In genomic region chr17:25187784-25188149, GRCm38 (mm10) we compare ENCODE assay signal across 9 mouse cellular contexts. TPM values are rescaled to one million over a fixed set of nuclear protein-coding genes. Genes with fewer than 3 reads are reported as not detected.
A peak's percentile ranks its signal among the peaks of the same experiment; 100 is the strongest.
DNase-seq lines count a peak whose midpoint lies in the region; ATAC-seq and TF ChIP-seq lines count a peak whose summit lies in the region.
"Had no signal": no experiment of that assay in that cellular context is flagged by ENCODE, and none has a peak within 500 bp of the region (broad histone marks: within the 10 kb centered on the region; RNA-seq: fewer than 3 reads in every experiment).

No protein-coding gene starts in this region.

- peak overlapping the region; percentile 71 for H3K4me2 ChIP-seq in kidney, postnatal 0 days (ENCODE audit: low read length)
- H3K4me2 ChIP-seq in hindbrain, embryonic 14.5 days (replicated peaks), result peak overlapping the region; percentile 80
- H3K4me2 ChIP-seq in midbrain, embryonic 16.5 days (ENCODE audit: low read length), result peak overlapping the region; percentile 88

- ATAC-seq in kidney, postnatal 0 days (replicated peaks; ENCODE audit: low FRiP score, low read depth), result no peak
- ATAC-seq in hindbrain, embryonic 14.5 days (ENCODE audit: low FRiP score), result no peak
- ATAC-seq in midbrain, embryonic 16.5 days, result no peak
- ATAC-seq in granulocyte monocyte progenitor cell, adult 5-6 weeks (replicated peaks; ENCODE audit: poor library complexity, severe bottlenecking), result no peak

- WGBS in kidney, postnatal 0 days, result 3% methylated on average over 11 of the region's 11 CpGs
- WGBS in hindbrain, embryonic 14.5 days, result 6% methylated on average over 11 of the region's 11 CpGs
- 5% methylated on average over 11 of the region's 11 CpGs for WGBS in midbrain, embryonic 16.5 days

- no peak for TF ChIP-seq CTCF in kidney, postnatal 0 days (IDR thresholded peaks at IDR 0.05; ENCODE audit: low read depth)

- H3K4me3 ChIP-seq in kidney, postnatal 0 days (replicated peaks; ENCODE audit: low read depth, low read length), result peak overlapping the region; percentile 68
- H3K4me3 ChIP-seq in brown adipose tissue, adult 24 weeks (ENCODE audit: insufficient read depth, low read depth, low read length), result peak overlapping the region; percentile 95
- peak overlapping the region; percentile 82 for H3K4me3 ChIP-seq in hindbrain, embryonic 14.5 days (replicated peaks; ENCODE audit: low read length)
- H3K4me3 ChIP-seq in midbrain, embryonic 16.5 days (ENCODE audit: low read depth, low read length), result peak overlapping the region; percentile 95

- no peaks in the 10 kb centered on the region for H3K27me3 ChIP-seq in kidney, postnatal 0 days (ENCODE audit: insufficient read depth, low read length)
- no peaks in the 10 kb centered on the region for H3K27me3 ChIP-seq in hindbrain, embryonic 14.5 days (ENCODE audit: control insufficient read depth, insufficient read depth, low read length)
- H3K27me3 ChIP-seq in midbrain, embryonic 16.5 days (ENCODE audit: control insufficient read depth, insufficient read depth, low read depth, low read length), result no peaks in the 10 kb centered on the region

- DNase-seq in kidney, postnatal 0 days (ENCODE audit: low spot score), result no peak
- no peak for DNase-seq in kidney, postnatal 10 days
- DNase-seq in hindbrain, embryonic 14.5 days (ENCODE audit: low spot score), result no peak
- no peak for DNase-seq in kidney, adult 18-20 months
- no peak for DNase-seq in layer of hippocampus, adult 9-10 months (ENCODE audit: low spot score)

- H3K27ac ChIP-seq in kidney, postnatal 0 days, result peak overlapping the region; percentile 85
- peak overlapping the region; percentile 32 for H3K27ac ChIP-seq in brown adipose tissue, adult 24 weeks (replicated peaks; ENCODE audit: low read depth, low read length)
- peak overlapping the region; percentile 75; the same call in 1 of the 2 replicates for H3K27ac ChIP-seq in hindbrain, embryonic 14.5 days
- peak overlapping the region; percentile 74 for H3K27ac ChIP-seq in midbrain, embryonic 16.5 days (ENCODE audit: low read length)

- H3K4me1 ChIP-seq in kidney, postnatal 0 days (replicated peaks; ENCODE audit: insufficient read depth, low read length), result peaks cover 9% of the 10 kb centered on the region
- peaks cover 3% of the 10 kb centered on the region; the same call in 1 of the 2 replicates for H3K4me1 ChIP-seq in brown adipose tissue, adult 24 weeks (ENCODE audit: control insufficient read depth, insufficient read depth, insufficient read length, low read length)
- peaks cover 27% of the 10 kb centered on the region for H3K4me1 ChIP-seq in hindbrain, embryonic 14.5 days (replicated peaks; ENCODE audit: control insufficient read depth, insufficient read depth, low read length)
- peaks cover 40% of the 10 kb centered on the region for H3K4me1 ChIP-seq in midbrain, embryonic 16.5 days (ENCODE audit: control insufficient read depth, insufficient read depth, low read length)

- 0 out of 2 replicates have a peak, but pooled peaks cover 7% of the 10 kb centered on the region for H3K36me3 ChIP-seq in kidney, postnatal 0 days (ENCODE audit: insufficient read depth, low read length)
- peaks cover 15% of the 10 kb centered on the region for H3K36me3 ChIP-seq in hindbrain, embryonic 14.5 days (replicated peaks; ENCODE audit: control insufficient read depth, insufficient read depth)
- H3K36me3 ChIP-seq in midbrain, embryonic 16.5 days (ENCODE audit: control insufficient read depth, insufficient read depth, low read length), result no peaks in the 10 kb centered on the region

- H3K9me3 ChIP-seq in kidney, postnatal 0 days (replicated peaks; ENCODE audit: low read length), result no peaks in the 10 kb centered on the region
- no peaks in the 10 kb centered on the region for H3K9me3 ChIP-seq in hindbrain, embryonic 14.5 days (ENCODE audit: control insufficient read depth, low read length)
- no peaks in the 10 kb centered on the region for H3K9me3 ChIP-seq in midbrain, embryonic 16.5 days (replicated peaks; ENCODE audit: control insufficient read depth, low read length, poor library complexity, severe bottlenecking)

- H3K9ac ChIP-seq in kidney, postnatal 0 days (ENCODE audit: low read depth, low read length), result peak overlapping the region; percentile 90
- peak overlapping the region; percentile 69 for H3K9ac ChIP-seq in hindbrain, embryonic 14.5 days
- peak overlapping the region; percentile 90 for H3K9ac ChIP-seq in midbrain, embryonic 16.5 days (ENCODE audit: low read depth, low read length)

RNA-seq across cellular contexts. Expression of gene Unkl, which starts 0.4 kb away (rescaled TPM):
- polyA plus RNA-seq in kidney, postnatal 0 days (2015; fragmentation: Nextera tagmentation; extraction: Ambion mirVana), result 7.0 and 7.5 TPM in 2 replicates
- polyA plus RNA-seq in brown adipose tissue, adult 24 weeks (2012; ENCODE audit: insufficient read depth, insufficient read length, missing spikeins), result 2.5 and 4.3 TPM in 2 replicates
- polyA plus RNA-seq in hindbrain, embryonic 14.5 days (2014; fragmentation: Nextera tagmentation; extraction: Ambion mirVana), result 9.4 and 9.9 TPM in 2 replicates
- 18.3 and 19.2 TPM in 2 replicates for polyA plus RNA-seq in midbrain, embryonic 16.5 days (2015; fragmentation: Nextera tagmentation; extraction: Ambion mirVana)
- total RNA-seq in granulocyte monocyte progenitor cell, adult 5-6 weeks (2014; fragmentation: Nextera tagmentation), result 6.8 and 17.2 TPM in 2 replicates
- total RNA-seq in granulocyte monocyte progenitor cell, adult 5-6 weeks (2017), result 5.6 and 9.9 TPM in 2 replicates

RNA-seq across cellular contexts. Expression of gene BC003965, which starts 3.4 kb away (rescaled TPM):
- 31.6 and 32.1 TPM in 2 replicates for polyA plus RNA-seq in kidney, postnatal 0 days (2015; fragmentation: Nextera tagmentation; extraction: Ambion mirVana)
- polyA plus RNA-seq in brown adipose tissue, adult 24 weeks (2012; ENCODE audit: insufficient read depth, insufficient read length, missing spikeins), result 27.3 and 36.9 TPM in 2 replicates
- 30.3 and 31.5 TPM in 2 replicates for polyA plus RNA-seq in hindbrain, embryonic 14.5 days (2014; fragmentation: Nextera tagmentation; extraction: Ambion mirVana)
- 33.7 and 33.8 TPM in 2 replicates for polyA plus RNA-seq in midbrain, embryonic 16.5 days (2015; fragmentation: Nextera tagmentation; extraction: Ambion mirVana)
- 13.1 and 17.0 TPM in 2 replicates for total RNA-seq in granulocyte monocyte progenitor cell, adult 5-6 weeks (2014; fragmentation: Nextera tagmentation)
- total RNA-seq in granulocyte monocyte progenitor cell, adult 5-6 weeks (2017), result 10.0 and 10.2 TPM in 2 replicates

RNA-seq across cellular contexts. Expression of gene Gm38655, which starts 12.5 kb away (rescaled TPM):
- polyA plus RNA-seq in kidney, postnatal 0 days (2015; fragmentation: Nextera tagmentation; extraction: Ambion mirVana), result not detected in 2 replicates
- polyA plus RNA-seq in brown adipose tissue, adult 24 weeks (2012; ENCODE audit: insufficient read depth, insufficient read length, missing spikeins), result not detected in 2 replicates
- polyA plus RNA-seq in hindbrain, embryonic 14.5 days (2014; fragmentation: Nextera tagmentation; extraction: Ambion mirVana), result not detected in 2 replicates
- not detected in 2 replicates for polyA plus RNA-seq in midbrain, embryonic 16.5 days (2015; fragmentation: Nextera tagmentation; extraction: Ambion mirVana)
- not detected in 2 replicates for total RNA-seq in granulocyte monocyte progenitor cell, adult 5-6 weeks (2014; fragmentation: Nextera tagmentation)
- total RNA-seq in granulocyte monocyte progenitor cell, adult 5-6 weeks (2017), result not detected in 2 replicates
- total RNA-seq: left cerebral cortex, postnatal 36 days had no signal

RNA-seq across cellular contexts. Expression of gene Ccdc154, which starts 25.5 kb away (rescaled TPM):
- not detected in 2 replicates for polyA plus RNA-seq in kidney, postnatal 0 days (2015; fragmentation: Nextera tagmentation; extraction: Ambion mirVana)
- not detected in 2 replicates for polyA plus RNA-seq in brown adipose tissue, adult 24 weeks (2012; ENCODE audit: insufficient read depth, insufficient read length, missing spikeins)
- polyA plus RNA-seq in hindbrain, embryonic 14.5 days (2014; fragmentation: Nextera tagmentation; extraction: Ambion mirVana), result not detected in 2 replicates
- polyA plus RNA-seq in midbrain, embryonic 16.5 days (2015; fragmentation: Nextera tagmentation; extraction: Ambion mirVana), result not detected in 2 replicates
- total RNA-seq in granulocyte monocyte progenitor cell, adult 5-6 weeks (2014; fragmentation: Nextera tagmentation), result 0.49 TPM in 1 of 2 replicates, not detected in the other
- 0.21 TPM in 1 of 2 replicates, not detected in the other for total RNA-seq in granulocyte monocyte progenitor cell, adult 5-6 weeks (2017)

RNA-seq across cellular contexts. Expression of gene Gnptg, which starts 52.2 kb away (rescaled TPM):
- polyA plus RNA-seq in kidney, postnatal 0 days (2015; fragmentation: Nextera tagmentation; extraction: Ambion mirVana), result 68.8 and 71.2 TPM in 2 replicates
- 27.6 and 32.7 TPM in 2 replicates for polyA plus RNA-seq in brown adipose tissue, adult 24 weeks (2012; ENCODE audit: insufficient read depth, insufficient read length, missing spikeins)
- polyA plus RNA-seq in hindbrain, embryonic 14.5 days (2014; fragmentation: Nextera tagmentation; extraction: Ambion mirVana), result 90.5 and 91.1 TPM in 2 replicates
- 99.8 and 114 TPM in 2 replicates for polyA plus RNA-seq in midbrain, embryonic 16.5 days (2015; fragmentation: Nextera tagmentation; extraction: Ambion mirVana)
- 10.9 and 19.2 TPM in 2 replicates for total RNA-seq in granulocyte monocyte progenitor cell, adult 5-6 weeks (2014; fragmentation: Nextera tagmentation)
- 23.7 and 27.8 TPM in 2 replicates for total RNA-seq in granulocyte monocyte progenitor cell, adult 5-6 weeks (2017)

Comparison
In these comparisons a context has a peak if more than half of its experiments do, and no peak if none do; other contexts are left out.
1. H3K27ac ChIP-seq: peak in every context shown above with its lines; median percentile 85 in kidney, postnatal 0 days; 75 in hindbrain, embryonic 14.5 days; 74 in midbrain, embryonic 16.5 days; 32 in brown adipose tissue, adult 24 weeks.